Mouse (Mus musculus): ENCODE data around the gene Zfyve28. TPM values are rescaled to one million over a fixed set of nuclear protein-coding genes. Genes with fewer than 3 reads are reported as not detected.

The Zfyve28 gene
- polyA plus RNA-seq (2015; fragmentation: Illumina TruSeq; extraction: RNeasy Lipid Tissue Mini Kit (QIAGEN cat#74804); ENCODE audit: insufficient read depth, low read depth, low replicate concordance), result 0.26 TPM

GRCm38 (mm10) chr5:34288154-34288716, at the start of gene Zfyve28, which contains the start of gene Cfap99:
Gene Zfyve28 (minus strand): TSS chr5:34288449.
Gene Cfap99 (plus strand): TSS chr5:34288600.

GRCm38 (mm10) chr5:34336097-34336774, 48.0 kb upstream of the Zfyve28 start, which contains the start of gene Rnf4:
Gene Rnf4 (plus strand): TSS chr5:34336289.

DNA sequence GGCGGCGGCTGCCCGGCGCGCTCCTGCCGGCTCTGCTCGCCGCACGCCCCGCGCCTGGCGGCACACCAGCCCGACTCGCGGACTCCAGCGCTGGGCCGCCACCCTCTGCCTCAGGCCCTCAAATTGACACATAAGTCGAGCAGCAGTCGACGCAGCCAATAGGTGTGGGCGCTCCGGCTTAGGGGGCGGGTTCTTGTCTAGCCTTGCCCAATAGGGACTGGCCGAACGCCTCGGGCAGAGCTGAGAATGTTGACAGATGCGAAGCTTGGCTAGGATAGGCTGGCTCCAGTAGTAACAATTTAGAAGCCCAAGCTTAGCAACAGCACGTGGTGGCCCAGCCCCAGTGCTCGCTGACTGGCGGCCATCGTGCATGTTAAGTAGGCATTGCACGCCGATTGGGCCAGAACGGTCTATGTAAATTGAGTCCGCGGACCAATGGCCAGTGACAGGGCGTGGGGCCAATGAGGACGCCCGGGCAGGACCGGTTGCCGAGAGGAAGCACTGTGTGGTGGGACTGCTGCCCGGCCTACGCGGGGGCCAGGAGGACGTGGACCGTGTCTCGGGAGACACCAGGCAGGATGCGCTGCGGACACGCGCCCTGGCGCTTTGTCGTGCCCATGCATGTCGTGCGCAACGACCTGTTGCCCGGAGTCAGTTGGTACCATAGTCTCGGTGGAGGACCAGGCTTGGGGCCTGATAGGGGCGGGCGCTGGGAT, 100.5 kb downstream of the Zfyve28 start, which contains the start of gene Mxd4:
Gene Mxd4, minus strand, starts transcription at position 120 of the 716 bp plus-strand sequence.

DNA sequence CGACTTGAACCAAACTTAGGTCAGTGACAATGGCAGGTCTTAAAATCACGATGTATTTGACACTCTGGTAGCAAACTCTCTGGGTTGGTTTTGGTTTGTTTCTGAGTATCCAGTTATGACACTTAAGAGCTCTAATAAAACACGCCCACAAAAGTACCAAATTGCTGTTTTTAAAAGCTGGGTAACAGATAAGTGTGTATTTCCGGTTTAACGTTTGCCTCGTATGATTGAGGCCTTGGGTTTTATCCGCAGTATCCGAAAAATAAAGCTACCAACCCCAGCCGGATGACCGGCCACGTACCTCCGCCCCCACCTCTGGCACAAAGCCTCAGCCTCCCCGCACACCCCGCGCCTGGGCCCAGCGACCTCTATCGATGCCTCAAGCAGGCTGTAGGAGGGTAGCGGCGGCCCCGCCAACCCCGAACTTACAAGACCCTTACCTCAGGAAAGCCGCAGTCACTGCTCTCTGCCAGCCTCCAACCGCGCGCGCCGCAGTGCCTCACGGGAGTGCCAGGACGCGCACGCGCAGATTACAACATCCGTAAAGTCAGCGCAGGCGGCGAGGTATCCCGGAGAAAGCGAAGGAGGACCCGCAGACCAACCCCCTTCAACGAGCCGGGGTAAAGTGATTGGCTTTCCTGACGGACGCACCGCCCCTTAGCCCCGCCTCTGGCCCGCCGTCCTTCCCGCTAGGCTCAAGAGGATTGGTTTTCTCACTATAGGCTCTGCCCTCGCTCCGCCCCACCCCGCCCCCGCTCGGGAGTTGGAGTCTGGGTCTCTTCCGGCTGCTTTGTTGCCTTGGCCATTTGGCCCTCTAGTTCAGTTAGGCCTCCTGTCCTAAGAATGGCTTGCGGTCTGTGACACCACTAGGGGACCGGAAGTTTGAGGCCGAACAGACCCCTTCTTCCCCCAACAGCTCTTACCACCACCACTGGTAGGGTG, 119.0 kb downstream of the Zfyve28 start, which contains the start of the genes Poln and Haus3:
Gene Poln, minus strand, starts transcription at position 499 of the 942 bp plus-strand sequence.
Gene Haus3, minus strand, starts transcription at position 578 of the 942 bp plus-strand sequence.

Other genes starting within 250 kb of the Zfyve28 start
- not detected for gene Poln, start 119.0 kb downstream of the Zfyve28 start, polyA plus RNA-seq (2015; fragmentation: Illumina TruSeq; extraction: RNeasy Lipid Tissue Mini Kit (QIAGEN cat#74804); ENCODE audit: insufficient read depth, low read depth, low replicate concordance)
- gene Haus3, start 118.9 kb downstream of the Zfyve28 start, polyA plus RNA-seq (2015; fragmentation: Illumina TruSeq; extraction: RNeasy Lipid Tissue Mini Kit (QIAGEN cat#74804); ENCODE audit: insufficient read depth, low read depth, low replicate concordance), result 2.1 TPM
- gene Mxd4, start 100.7 kb downstream of the Zfyve28 start, polyA plus RNA-seq (2015; fragmentation: Illumina TruSeq; extraction: RNeasy Lipid Tissue Mini Kit (QIAGEN cat#74804); ENCODE audit: insufficient read depth, low read depth, low replicate concordance), result 45.5 TPM
- not detected for gene Cfap99, start 151 bp upstream of the Zfyve28 start, polyA plus RNA-seq (2015; fragmentation: Illumina TruSeq; extraction: RNeasy Lipid Tissue Mini Kit (QIAGEN cat#74804); ENCODE audit: insufficient read depth, low read depth, low replicate concordance)
- 12.4 TPM for gene Rnf4, start 47.8 kb upstream of the Zfyve28 start, polyA plus RNA-seq (2015; fragmentation: Illumina TruSeq; extraction: RNeasy Lipid Tissue Mini Kit (QIAGEN cat#74804); ENCODE audit: insufficient read depth, low read depth, low replicate concordance)
- gene Fam193a, start 81.5 kb upstream of the Zfyve28 start, polyA plus RNA-seq (2015; fragmentation: Illumina TruSeq; extraction: RNeasy Lipid Tissue Mini Kit (QIAGEN cat#74804); ENCODE audit: insufficient read depth, low read depth, low replicate concordance), result 8.3 TPM
- gene Tnip2, start 225.5 kb upstream of the Zfyve28 start, polyA plus RNA-seq (2015; fragmentation: Illumina TruSeq; extraction: RNeasy Lipid Tissue Mini Kit (QIAGEN cat#74804); ENCODE audit: insufficient read depth, low read depth, low replicate concordance), result 6.7 TPM
- gene Sh3bp2, start 237.4 kb upstream of the Zfyve28 start, polyA plus RNA-seq (2015; fragmentation: Illumina TruSeq; extraction: RNeasy Lipid Tissue Mini Kit (QIAGEN cat#74804); ENCODE audit: insufficient read depth, low read depth, low replicate concordance), result 1.4 TPM

All from pancreas, adult 10 weeks (tissue).